Mouse (Mus musculus): ENCODE data around the gene Pla2g4e.

DNA sequence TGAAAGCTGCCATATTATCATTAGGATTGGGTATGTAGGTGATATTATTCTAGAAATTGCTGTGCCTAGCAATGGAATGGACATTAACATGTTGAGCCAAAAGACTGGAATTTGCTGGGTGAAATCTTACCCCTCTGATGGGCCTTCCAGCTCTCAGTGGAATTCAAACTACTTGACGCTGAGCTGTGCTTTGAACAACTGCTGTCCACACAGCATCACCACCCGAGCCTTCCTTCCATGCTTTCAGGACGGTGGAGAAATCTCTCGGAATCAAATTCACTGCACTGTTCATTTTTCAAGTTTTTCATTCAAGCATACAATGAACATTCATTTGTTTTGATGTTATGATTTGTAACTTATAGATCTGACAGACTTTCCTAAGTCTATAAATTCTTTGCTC is 100.7 kb downstream of the Pla2g4e start:
- TF ChIP-seq CTCF (IDR thresholded peaks at IDR 0.05) (no peak), POLR2A (IDR thresholded peaks at IDR 0.05; ENCODE audit: insufficient read depth, low read depth, low read length) (no peak), EP300 (IDR thresholded peaks at IDR 0.05; ENCODE audit: insufficient read depth, low read depth, low read length) (no peak)

Measured in heart, adult 2 months (tissue).